Mouse (Mus musculus): ENCODE results near the gene Exoc3l4. TPM values are rescaled to one million over a fixed set of nuclear protein-coding genes. Genes with fewer than 3 reads are reported as not detected.

Exoc3l4 gene
- polyA plus RNA-seq, 1 experiment from 2014 or later, result 2.1 TPM

- Histone ChIP-seq H3K9ac (ENCODE audit: low read depth, low read length) (no peak overlapping the region), H3K4me2 (ENCODE audit: low read length) (no peak overlapping the region), H3K27ac (ENCODE audit: low read length) (no peak overlapping the region), H3K27me3 (ENCODE audit: control insufficient read depth, insufficient read depth, low read depth, low read length) (peaks cover 22% of the 10 kb centered on the region), H3K4me3 (ENCODE audit: low read depth, low read length) (no peak overlapping the region), H3K36me3 (ENCODE audit: control insufficient read depth, insufficient read depth, low read length) (no peaks in the 10 kb centered on the region), H3K4me1 (ENCODE audit: control insufficient read depth, insufficient read depth, low read length) (peaks cover 17% of the 10 kb centered on the region), H3K9me3 (replicated peaks; ENCODE audit: control insufficient read depth, low read length, poor library complexity, severe bottlenecking) (no peaks in the 10 kb centered on the region)
- ATAC-seq, result no peak
- WGBS, result 91% methylated on average over 3 of the region's 3 CpGs
Observed at GRCm38 (mm10) chr12:111436170-111436569, 19.4 kb downstream of the Exoc3l4 start.

GRCm38 (mm10) chr12:111436640-111437039, 19.8 kb downstream of the Exoc3l4 start:
- 76% methylated on average over 8 of the region's 8 CpGs for WGBS
- Histone ChIP-seq H3K27me3 (ENCODE audit: control insufficient read depth, insufficient read depth, low read depth, low read length) (peaks cover 24% of the 10 kb centered on the region), H3K27ac (ENCODE audit: low read length) (no peak overlapping the region)

GRCm38 (mm10) chr12:111437222-111437900, 20.5 kb downstream of the Exoc3l4 start:
- Histone ChIP-seq H3K9ac (ENCODE audit: low read depth, low read length) (no peak overlapping the region), H3K9me3 (replicated peaks; ENCODE audit: control insufficient read depth, low read length, poor library complexity, severe bottlenecking) (no peaks in the 10 kb centered on the region), H3K27ac (ENCODE audit: low read length) (no peak overlapping the region), H3K36me3 (ENCODE audit: control insufficient read depth, insufficient read depth, low read length) (no peaks in the 10 kb centered on the region), H3K4me1 (ENCODE audit: control insufficient read depth, insufficient read depth, low read length) (peaks cover 20% of the 10 kb centered on the region), H3K4me2 (ENCODE audit: low read length) (no peak overlapping the region), H3K4me3 (ENCODE audit: low read depth, low read length) (no peak overlapping the region), H3K27me3 (ENCODE audit: control insufficient read depth, insufficient read depth, low read depth, low read length) (peaks cover 25% of the 10 kb centered on the region)
- WGBS, result 73% methylated on average over 5 of the region's 5 CpGs
- ATAC-seq, result no peak

More at GRCm38 (mm10) chr12:111436640-111437039, 19.8 kb downstream of the Exoc3l4 start:
- Histone ChIP-seq H3K4me3 (ENCODE audit: low read depth, low read length) (no peak overlapping the region), H3K4me1 (ENCODE audit: control insufficient read depth, insufficient read depth, low read length) (peaks cover 17% of the 10 kb centered on the region), H3K9ac (ENCODE audit: low read depth, low read length) (no peak overlapping the region), H3K36me3 (ENCODE audit: control insufficient read depth, insufficient read depth, low read length) (no peaks in the 10 kb centered on the region), H3K4me2 (ENCODE audit: low read length) (no peak overlapping the region), H3K9me3 (replicated peaks; ENCODE audit: control insufficient read depth, low read length, poor library complexity, severe bottlenecking) (no peaks in the 10 kb centered on the region)
- no peak for ATAC-seq

- H3K9ac ChIP-seq (ENCODE audit: low read depth, low read length), result no peak overlapping the region
- no peak for ATAC-seq
- no peaks in the 10 kb centered on the region for H3K9me3 ChIP-seq (replicated peaks; ENCODE audit: control insufficient read depth, low read length, poor library complexity, severe bottlenecking)
- H3K27me3 ChIP-seq (ENCODE audit: control insufficient read depth, insufficient read depth, low read depth, low read length), result peaks cover 35% of the 10 kb centered on the region
- no peak overlapping the region for H3K4me3 ChIP-seq (ENCODE audit: low read depth, low read length)
- H3K36me3 ChIP-seq (ENCODE audit: control insufficient read depth, insufficient read depth, low read length), result no peaks in the 10 kb centered on the region
- H3K4me1 ChIP-seq (ENCODE audit: control insufficient read depth, insufficient read depth, low read length), result peaks cover 17% of the 10 kb centered on the region
- H3K27ac ChIP-seq (ENCODE audit: low read length), result no peak overlapping the region
- 88% methylated on average over 6 of the region's 6 CpGs for WGBS
- no peak overlapping the region for H3K4me2 ChIP-seq (ENCODE audit: low read length)
Observed at GRCm38 (mm10) chr12:111438850-111439249, 22.0 kb downstream of the Exoc3l4 start.

GRCm38 (mm10) chr12:111440701-111441373, 24.0 kb downstream of the Exoc3l4 start:
- no peak for ATAC-seq
- Histone ChIP-seq H3K27ac (ENCODE audit: low read length) (no peak overlapping the region), H3K4me3 (ENCODE audit: low read depth, low read length) (no peak overlapping the region), H3K9ac (ENCODE audit: low read depth, low read length) (no peak overlapping the region), H3K36me3 (ENCODE audit: control insufficient read depth, insufficient read depth, low read length) (no peaks in the 10 kb centered on the region), H3K9me3 (replicated peaks; ENCODE audit: control insufficient read depth, low read length, poor library complexity, severe bottlenecking) (no peaks in the 10 kb centered on the region), H3K4me2 (ENCODE audit: low read length) (no peak overlapping the region), H3K27me3 (ENCODE audit: control insufficient read depth, insufficient read depth, low read depth, low read length) (peaks cover 55% of the 10 kb centered on the region), H3K4me1 (ENCODE audit: control insufficient read depth, insufficient read depth, low read length) (peaks cover 12% of the 10 kb centered on the region)
- 92% methylated on average over 9 of the region's 9 CpGs for WGBS

GRCm38 (mm10) chr12:111441523-111441922, 24.7 kb downstream of the Exoc3l4 start:
- no peak for ATAC-seq
- no peak overlapping the region for H3K4me3 ChIP-seq (ENCODE audit: low read depth, low read length)
- no peak overlapping the region for H3K27ac ChIP-seq (ENCODE audit: low read length)
- H3K9ac ChIP-seq (ENCODE audit: low read depth, low read length), result no peak overlapping the region
- no peaks in the 10 kb centered on the region for H3K9me3 ChIP-seq (replicated peaks; ENCODE audit: control insufficient read depth, low read length, poor library complexity, severe bottlenecking)
- no peak overlapping the region for H3K4me2 ChIP-seq (ENCODE audit: low read length)
- no peaks in the 10 kb centered on the region for H3K36me3 ChIP-seq (ENCODE audit: control insufficient read depth, insufficient read depth, low read length)
- peaks cover 14% of the 10 kb centered on the region for H3K4me1 ChIP-seq (ENCODE audit: control insufficient read depth, insufficient read depth, low read length)
- WGBS, result 52% methylated on average over 3 of the region's 3 CpGs
- H3K27me3 ChIP-seq (ENCODE audit: control insufficient read depth, insufficient read depth, low read depth, low read length), result peaks cover 62% of the 10 kb centered on the region

- peak within 1 kb of the TSS; percentile 39 for H3K4me3 ChIP-seq (ENCODE audit: low read depth, low read length)
- H3K27me3 ChIP-seq (ENCODE audit: control insufficient read depth, insufficient read depth, low read depth, low read length), result peaks cover 69% of the 10 kb centered on the region
- peak within 1 kb of the TSS; percentile 76 for H3K4me2 ChIP-seq (ENCODE audit: low read length)
- peaks cover 14% of the 10 kb centered on the region for H3K4me1 ChIP-seq (ENCODE audit: control insufficient read depth, insufficient read depth, low read length)
- ATAC-seq, result peak; percentile 57
- no peak within 1 kb of the TSS for H3K27ac ChIP-seq (ENCODE audit: low read length)
- no peaks in the 10 kb centered on the region for H3K36me3 ChIP-seq (ENCODE audit: control insufficient read depth, insufficient read depth, low read length)
- under 1% methylated on average over 48 of the region's 48 CpGs for WGBS
- no peaks in the 10 kb centered on the region for H3K9me3 ChIP-seq (replicated peaks; ENCODE audit: control insufficient read depth, low read length, poor library complexity, severe bottlenecking)
- H3K9ac ChIP-seq (ENCODE audit: low read depth, low read length), result 0 out of 2 replicates have a peak within 1 kb of the TSS, but pooled peaks have one; percentile 44
Observed at GRCm38 (mm10) chr12:111442309-111443010, 25.6 kb downstream of the Exoc3l4 start, which contains the start of gene Tnfaip2. Gene Tnfaip2 (plus strand): TSS chr12:111442469.

- H3K4me1 ChIP-seq (ENCODE audit: control insufficient read depth, insufficient read depth, low read length), result peaks cover 14% of the 10 kb centered on the region
- no peak overlapping the region for H3K4me3 ChIP-seq (ENCODE audit: low read depth, low read length)
- H3K27ac ChIP-seq (ENCODE audit: low read length), result no peak overlapping the region
- peak overlapping the region; percentile 76; the same call in 1 of the 2 replicates for H3K4me2 ChIP-seq (ENCODE audit: low read length)
- H3K9me3 ChIP-seq (replicated peaks; ENCODE audit: control insufficient read depth, low read length, poor library complexity, severe bottlenecking), result no peaks in the 10 kb centered on the region
- H3K9ac ChIP-seq (ENCODE audit: low read depth, low read length), result 0 out of 2 replicates have a peak overlapping the region, but pooled peaks have one; percentile 4
- H3K27me3 ChIP-seq (ENCODE audit: control insufficient read depth, insufficient read depth, low read depth, low read length), result peaks cover 73% of the 10 kb centered on the region
- no peaks in the 10 kb centered on the region for H3K36me3 ChIP-seq (ENCODE audit: control insufficient read depth, insufficient read depth, low read length)
- 10% methylated on average over 15 of the region's 15 CpGs for WGBS
- ATAC-seq, result no peak
Observed at GRCm38 (mm10) chr12:111443011-111443870, 26.4 kb downstream of the Exoc3l4 start.

All from midbrain, embryonic 16.5 days (tissue).